Mouse (Mus musculus) heart, adult 11 months (tissue): ENCODE results near the gene Noa1.

Source experiments
- DNase-seq: peaks from one replicate; pipeline ENCODE4 v3.0.0; 2022

Gene Noa1

GRCm38 (mm10) chr5:77309924-77310772, at the start of gene Noa1, which contains the start of gene Polr2b:
TSS of gene Noa1 (minus strand) at chr5:77310084.
TSS of gene Polr2b (plus strand) at chr5:77310147.
- peak; percentile 100 for DNase-seq

- DNase-seq = peak; percentile 98
Observed at GRCm38 (mm10) chr5:77358347-77358746, 48.5 kb upstream of the Noa1 start.

- peak; percentile 99 for DNase-seq
Observed at GRCm38 (mm10) chr5:77357405-77358149, 47.7 kb upstream of the Noa1 start.

DNA sequence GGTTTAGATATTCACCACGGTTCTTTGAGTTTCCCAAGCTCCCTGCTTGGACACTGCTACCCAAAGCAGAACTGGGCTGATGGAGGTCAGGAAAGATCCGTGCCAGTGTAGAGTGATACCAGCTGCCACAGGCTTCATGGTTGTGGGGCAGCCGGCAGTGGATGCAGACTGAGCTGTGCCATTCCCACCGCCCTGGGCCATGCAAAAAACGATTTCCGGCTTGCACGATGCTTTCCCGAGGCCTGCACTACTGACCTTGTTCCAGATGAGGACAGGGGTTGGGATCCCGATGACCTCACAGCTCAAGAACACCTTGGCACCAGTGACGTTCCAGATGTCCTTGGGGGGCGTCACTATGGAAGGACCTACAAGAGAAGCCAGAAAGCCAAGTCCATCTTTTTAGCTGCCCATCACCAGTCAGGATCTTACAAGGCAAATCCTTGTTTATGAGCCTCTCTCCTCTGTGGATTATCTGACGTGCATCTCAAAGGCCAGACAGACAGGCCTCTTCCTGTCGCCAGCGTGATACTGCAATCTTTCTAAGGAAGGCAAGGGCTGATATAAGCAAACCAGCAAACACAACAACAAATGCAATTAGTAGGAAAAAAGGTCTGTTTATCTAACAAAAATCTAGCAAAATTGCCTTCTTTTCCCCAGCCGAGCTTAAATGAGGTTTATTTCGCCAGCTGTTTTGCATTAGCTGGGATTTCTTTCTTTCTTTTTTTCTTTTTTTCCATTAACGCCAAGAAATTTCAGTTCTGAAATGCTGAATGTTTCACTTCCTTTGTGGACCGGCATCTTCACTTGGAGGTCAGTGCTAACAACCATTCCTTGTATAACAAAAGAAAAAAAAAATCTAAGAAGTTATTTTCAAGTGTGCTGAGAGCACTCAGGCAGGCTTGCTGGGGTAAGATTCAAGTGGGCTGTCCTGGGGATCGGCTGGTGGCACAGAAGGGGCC, 45.7 kb upstream of the Noa1 start:
- peak; percentile 89 for DNase-seq

GRCm38 (mm10) chr5:77354361-77354787, 44.5 kb upstream of the Noa1 start:
- peak; percentile 97 for DNase-seq

DNA sequence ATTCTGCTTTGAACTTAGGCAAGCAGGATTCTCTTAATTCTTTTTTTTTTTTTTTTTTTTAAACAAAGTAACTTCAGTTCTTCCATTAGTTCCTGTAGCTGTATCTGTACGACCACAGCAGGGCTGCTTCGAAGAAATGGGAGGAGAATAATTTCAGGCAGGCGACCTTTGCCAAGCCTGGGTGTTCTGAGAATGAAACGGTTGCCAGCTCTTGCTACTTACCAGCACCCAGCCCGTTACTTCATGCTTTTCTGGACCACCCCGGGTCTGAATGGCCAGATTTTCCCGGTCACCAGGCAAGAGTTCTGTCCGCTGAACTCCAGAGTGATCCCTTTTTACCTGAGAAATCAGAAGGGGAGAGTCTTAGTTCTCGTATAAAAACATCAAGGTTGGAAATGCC, 41.8 kb upstream of the Noa1 start:
- peak; percentile 68 for DNase-seq

DNA sequence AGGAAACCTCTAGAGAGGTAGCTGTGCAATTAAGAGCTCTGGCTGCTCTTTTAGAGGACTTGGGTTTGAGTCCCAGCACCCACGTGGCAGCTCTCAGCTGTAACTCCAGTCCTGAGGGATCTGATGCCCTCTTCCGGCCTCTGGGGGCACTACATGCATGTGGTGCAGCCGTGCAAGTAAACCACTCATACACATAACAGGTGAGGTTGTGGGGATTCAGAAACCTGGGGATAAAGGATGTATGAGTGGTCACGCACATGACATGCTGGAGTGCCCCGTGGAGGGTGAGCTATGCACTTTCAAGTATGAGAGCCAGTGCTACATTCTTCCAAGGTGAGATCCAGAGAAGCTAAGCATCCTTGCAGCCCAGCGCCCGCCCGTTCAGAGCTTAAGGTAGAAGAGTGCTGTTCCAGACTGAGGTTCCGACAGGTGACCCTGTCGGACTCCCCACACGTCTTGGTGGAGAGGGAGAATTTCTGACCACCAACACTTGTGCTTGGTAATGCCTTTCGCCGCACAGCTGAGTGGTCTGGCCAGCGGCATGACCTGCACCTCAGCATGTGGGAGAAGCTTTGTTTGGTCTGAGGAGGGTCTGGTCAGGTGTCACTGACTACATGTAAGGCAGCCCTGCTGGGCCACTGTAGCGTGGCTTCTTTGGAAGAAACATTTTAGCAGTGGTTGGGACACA, 40.2 kb upstream of the Noa1 start:
- DNase-seq = peak; percentile 82

DNA sequence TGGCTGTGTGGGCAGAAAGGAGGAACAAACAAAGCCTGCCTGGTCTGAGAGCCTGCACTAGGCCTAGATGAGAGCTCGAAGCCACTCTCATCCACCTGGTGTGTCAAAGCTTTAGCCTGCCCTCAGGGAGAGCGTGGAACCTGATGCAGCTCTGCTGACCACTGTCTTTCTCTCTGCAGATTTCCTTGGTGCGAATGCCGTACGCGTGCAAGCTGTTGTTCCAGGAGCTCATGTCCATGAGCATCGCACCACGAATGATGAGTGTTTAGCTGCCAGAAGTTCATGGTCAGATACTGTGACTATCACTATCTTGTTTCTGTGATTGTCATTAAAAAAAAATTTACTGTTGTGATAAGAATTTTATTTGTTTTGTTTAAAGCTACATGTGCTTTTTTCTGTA, 39.0 kb upstream of the Noa1 start:
- DNase-seq = no peak

DNA sequence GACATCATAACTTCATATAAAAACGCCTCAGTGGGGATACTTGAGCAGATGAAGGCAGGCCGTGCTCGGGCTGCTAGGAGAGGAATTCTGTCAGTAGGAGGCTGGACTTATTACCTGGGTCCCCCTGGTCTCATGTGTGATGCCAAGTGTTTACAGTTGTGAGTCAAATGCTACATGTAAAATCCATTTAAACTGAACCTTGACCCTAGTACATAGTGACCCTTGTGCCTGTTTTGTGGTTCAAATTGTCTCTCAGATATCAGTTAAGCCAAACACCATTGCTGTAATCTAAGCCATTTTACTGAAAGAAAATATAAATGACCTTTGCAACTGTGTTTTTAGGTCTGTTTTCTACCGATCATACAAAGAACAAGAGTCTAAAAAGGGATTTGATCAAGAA, 30.1 kb upstream of the Noa1 start:
- peak; percentile 53 for DNase-seq

GRCm38 (mm10) chr5:77330154-77330553, 20.3 kb upstream of the Noa1 start:
- peak; percentile 41 for DNase-seq

- DNase-seq = peak; percentile 50
Observed at GRCm38 (mm10) chr5:77324936-77325335, 15.1 kb upstream of the Noa1 start.

DNA sequence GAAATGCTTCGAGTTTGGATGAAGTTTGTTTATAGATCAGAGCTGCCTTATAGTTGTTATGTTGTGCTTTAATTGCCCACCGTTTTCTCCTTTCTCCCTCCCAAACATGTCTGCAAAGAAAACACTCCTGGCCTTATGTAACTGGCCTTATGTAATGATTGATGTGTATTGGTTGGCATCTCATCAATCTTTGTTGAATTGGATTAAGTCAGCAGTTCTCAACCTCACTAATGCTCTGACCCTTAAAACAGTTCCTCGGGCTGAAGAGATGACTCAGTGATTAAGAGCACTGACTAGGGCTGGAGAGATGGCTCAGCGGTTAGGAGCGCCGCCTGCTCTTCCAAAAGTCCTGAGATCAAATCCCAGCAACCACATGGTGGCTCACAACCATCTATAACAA, 5.1 kb upstream of the Noa1 start:
- DNase-seq = peak; percentile 6

GRCm38 (mm10) chr5:77314206-77314605, 4.3 kb upstream of the Noa1 start:
- DNase-seq = no peak

- DNase-seq = peak; percentile 92
Observed at GRCm38 (mm10) chr5:77309051-77309906, 605 bp downstream of the Noa1 start.

DNA sequence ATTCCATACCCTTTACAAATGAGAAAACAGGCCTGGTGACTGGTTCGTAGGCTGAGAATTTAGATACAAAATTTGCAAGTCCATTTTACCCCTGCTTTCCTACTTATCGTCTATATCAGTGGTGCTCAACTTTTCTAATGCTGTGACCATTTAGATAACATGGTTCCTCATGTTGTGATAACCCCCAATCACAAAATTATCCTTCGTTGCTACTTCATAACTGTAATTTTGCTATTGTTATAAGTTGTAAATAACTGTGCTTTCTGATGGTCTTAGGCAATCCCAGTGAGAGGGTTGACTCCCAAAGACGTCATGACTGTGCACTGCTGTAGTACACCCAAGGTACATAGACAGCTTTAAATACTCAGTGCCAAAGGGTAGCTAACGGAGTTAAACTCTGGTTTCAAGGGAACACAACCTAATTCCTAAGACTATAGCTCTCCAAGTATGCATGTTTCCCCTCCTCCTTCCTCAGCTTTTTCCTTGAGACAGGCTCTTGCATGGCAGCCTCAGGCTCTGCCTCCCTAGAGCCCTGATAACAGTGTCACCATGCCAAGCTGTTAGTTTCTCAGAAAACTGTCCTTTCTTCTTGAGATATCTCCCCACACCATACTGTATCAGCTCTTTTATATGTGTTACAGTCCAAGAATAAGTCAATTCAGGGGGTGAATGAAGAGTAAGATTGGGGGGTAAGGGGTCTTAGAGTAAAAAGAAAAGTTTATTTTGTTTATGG, 1.9 kb downstream of the Noa1 start:
- peak; percentile 43 for DNase-seq

GRCm38 (mm10) chr5:77301296-77301903, 8.5 kb downstream of the Noa1 start:
- peak; percentile 25 for DNase-seq

GRCm38 (mm10) chr5:77299486-77299885, 10.4 kb downstream of the Noa1 start:
- DNase-seq = peak; percentile 76

GRCm38 (mm10) chr5:77292803-77293522, 16.9 kb downstream of the Noa1 start:
- peak; percentile 88 for DNase-seq

DNA sequence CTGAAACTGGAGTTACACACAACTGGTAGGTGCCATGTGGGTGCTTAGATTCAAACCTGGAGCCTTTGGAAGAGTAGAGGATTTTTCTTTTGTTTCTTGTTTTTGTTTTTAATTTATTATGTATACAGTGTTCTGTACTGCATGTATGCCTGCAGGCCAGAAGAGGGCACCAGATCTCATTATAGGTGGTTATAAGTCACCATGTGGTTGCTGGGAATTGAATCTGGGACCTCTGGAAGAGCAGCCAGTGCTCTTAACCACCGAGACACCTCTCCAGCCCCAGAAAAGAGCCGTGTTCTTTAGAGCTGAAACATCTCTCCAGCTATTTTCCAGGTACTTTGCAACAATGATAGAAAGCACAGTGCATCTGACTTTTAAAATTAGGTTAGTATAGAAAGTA, 19.3 kb downstream of the Noa1 start:
- peak; percentile 25 for DNase-seq
